Mouse (Mus musculus): ENCODE data around the gene Sprr4. TPM values are rescaled to one million over a fixed set of nuclear protein-coding genes. Genes with fewer than 3 reads are reported as not detected.
"Not testable (repeated sequence)": the region's sequence is repeated elsewhere in the genome, so short reads cannot be mapped to it uniquely, and the experiment has no call there.

Gene Sprr4
- polyA plus RNA-seq (2015; fragmentation: Nextera tagmentation; extraction: Ambion mirVana), result not detected in 2 replicates

DNA sequence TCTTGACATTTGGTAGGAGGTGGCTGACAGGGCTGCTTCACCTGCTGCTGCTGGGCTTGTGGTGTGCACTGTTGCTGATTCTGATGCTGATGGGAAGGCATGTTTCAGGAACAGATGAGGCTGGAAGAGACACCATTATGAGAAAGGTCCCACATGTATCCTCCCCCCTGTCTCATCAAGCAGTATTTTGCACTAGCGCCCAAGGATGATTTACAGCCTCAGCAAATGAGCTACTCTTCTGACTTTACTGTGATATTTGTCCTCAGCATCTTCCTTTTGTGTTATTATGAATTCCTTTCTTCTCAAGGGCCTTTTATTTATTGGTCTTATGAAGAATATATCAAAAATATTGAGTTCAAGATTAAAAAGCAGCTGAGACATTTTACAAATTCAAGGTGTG lies at the start of gene Sprr4:
Gene Sprr4, minus strand, starts transcription at position 101 of the 400 bp plus-strand sequence.
- H3K9ac ChIP-seq (ENCODE audit: low read length), result no peak within 1 kb of the TSS
- no peaks in the 10 kb centered on the region for H3K9me3 ChIP-seq (ENCODE audit: control insufficient read depth, low read length)
- H3K36me3 ChIP-seq (ENCODE audit: control insufficient read depth, insufficient read depth, low read length), result no peaks in the 10 kb centered on the region
- WGBS, result 90% methylated on average over 1 of the region's 1 CpGs
- H3K4me1 ChIP-seq (replicated peaks; ENCODE audit: control insufficient read depth, insufficient read depth, low read length), result no peaks in the 10 kb centered on the region
- no peak within 1 kb of the TSS for H3K27ac ChIP-seq (ENCODE audit: low read length)
- H3K4me3 ChIP-seq (ENCODE audit: low read length), result no peak within 1 kb of the TSS
- no peaks in the 10 kb centered on the region for H3K27me3 ChIP-seq (ENCODE audit: control insufficient read depth, insufficient read depth, low read depth, low read length)
- no peak within 1 kb of the TSS for H3K4me2 ChIP-seq (ENCODE audit: low read depth, low read length)
- no peak for ATAC-seq (ENCODE audit: low read depth)

GRCm38 (mm10) chr3:92534411-92534810 lies 34.1 kb upstream of the Sprr4 start, which contains the start of gene 2310046K23Rik:
Gene 2310046K23Rik (minus strand): TSS chr3:92534511.
- Histone ChIP-seq H3K4me2 (ENCODE audit: low read depth, low read length) (no peak within 1 kb of the TSS), H3K4me1 (replicated peaks; ENCODE audit: control insufficient read depth, insufficient read depth, low read length) (no peaks in the 10 kb centered on the region), H3K27me3 (ENCODE audit: control insufficient read depth, insufficient read depth, low read depth, low read length) (no peaks in the 10 kb centered on the region), H3K36me3 (ENCODE audit: control insufficient read depth, insufficient read depth, low read length) (no peaks in the 10 kb centered on the region), H3K27ac (ENCODE audit: low read length) (no peak within 1 kb of the TSS), H3K4me3 (ENCODE audit: low read length) (no peak within 1 kb of the TSS), H3K9me3 (ENCODE audit: control insufficient read depth, low read length) (no peaks in the 10 kb centered on the region), H3K9ac (ENCODE audit: low read length) (no peak within 1 kb of the TSS)
- WGBS, result 84% methylated on average over 3 of the region's 3 CpGs
- no peak for ATAC-seq (ENCODE audit: low read depth)

DNA sequence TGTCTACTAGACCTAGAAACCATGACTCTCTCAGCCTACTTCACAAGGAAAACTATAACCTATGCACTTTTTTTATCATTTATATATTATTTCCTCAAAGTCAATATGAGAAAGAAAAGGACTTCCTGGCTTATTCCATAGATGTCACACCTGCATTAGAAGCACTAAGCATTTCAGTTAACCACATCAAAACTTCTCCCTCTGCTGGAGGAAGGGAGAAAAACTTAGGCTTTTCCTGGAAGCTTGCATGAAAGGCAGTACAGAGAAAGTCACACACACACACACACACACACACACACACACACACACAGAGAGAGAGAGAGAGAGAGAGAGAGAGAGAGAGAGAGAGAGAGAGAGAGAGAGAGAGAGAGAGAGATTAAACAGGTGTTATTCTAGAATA lies 12.0 kb upstream of the Sprr4 start:
- Histone ChIP-seq H3K4me2 (ENCODE audit: low read depth, low read length) (no peak overlapping the region), H3K27me3 (ENCODE audit: control insufficient read depth, insufficient read depth, low read depth, low read length) (no peaks in the 10 kb centered on the region), H3K4me3 (ENCODE audit: low read length) (no peak overlapping the region), H3K36me3 (ENCODE audit: control insufficient read depth, insufficient read depth, low read length) (no peaks in the 10 kb centered on the region), H3K27ac (ENCODE audit: low read length) (no peak overlapping the region), H3K4me1 (replicated peaks; ENCODE audit: control insufficient read depth, insufficient read depth, low read length) (no peaks in the 10 kb centered on the region), H3K9ac (ENCODE audit: low read length) (no peak overlapping the region), H3K9me3 (ENCODE audit: control insufficient read depth, low read length) (no peaks in the 10 kb centered on the region)
- no peak for ATAC-seq (ENCODE audit: low read depth)

DNA sequence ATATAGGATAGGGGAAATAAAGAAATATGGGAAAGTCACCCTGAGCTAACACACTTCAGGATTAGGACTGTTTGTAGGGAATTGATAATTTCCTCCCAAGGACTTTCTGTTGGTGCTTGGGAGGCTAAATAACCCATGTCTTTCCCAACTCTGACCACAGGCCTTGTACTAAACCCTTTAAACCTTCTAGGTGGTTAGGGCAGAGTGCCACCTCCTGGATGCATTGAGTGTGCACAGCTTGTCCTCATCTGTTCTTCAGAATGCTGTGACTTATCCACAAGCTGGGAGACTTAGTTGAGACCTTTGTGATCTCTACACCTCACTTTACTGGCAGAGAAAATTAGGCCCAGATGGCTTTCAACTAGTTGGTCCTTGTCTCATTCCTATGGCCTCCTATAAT lies 10.5 kb upstream of the Sprr4 start:
- peak; percentile 47; the same call in 1 of the 2 replicates for ATAC-seq (ENCODE audit: low read depth)
- no peaks in the 10 kb centered on the region for H3K4me1 ChIP-seq (replicated peaks; ENCODE audit: control insufficient read depth, insufficient read depth, low read length)

DNA sequence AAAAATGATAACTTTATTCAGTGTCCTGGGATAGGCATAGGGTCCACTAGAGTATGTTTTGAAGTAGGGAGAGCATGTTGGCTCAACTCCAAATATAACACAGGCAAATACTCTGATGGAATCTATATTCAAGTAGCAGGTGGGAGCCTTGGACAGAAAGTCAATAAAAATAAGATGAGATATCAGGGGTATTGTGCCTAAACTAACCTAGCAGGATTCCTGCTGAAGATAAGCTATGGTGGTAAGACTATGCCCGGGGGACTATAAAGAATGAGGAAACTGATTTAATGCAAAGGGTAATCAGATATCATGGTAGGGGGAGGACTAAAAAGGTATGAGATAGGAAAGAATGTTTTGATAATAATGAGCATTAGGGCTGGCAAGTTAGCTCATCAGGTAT lies 7.9 kb upstream of the Sprr4 start:
- H3K4me1 ChIP-seq (replicated peaks; ENCODE audit: control insufficient read depth, insufficient read depth, low read length), result no peaks in the 10 kb centered on the region
- no peak overlapping the region for H3K4me3 ChIP-seq (ENCODE audit: low read length)
- H3K9me3 ChIP-seq (ENCODE audit: control insufficient read depth, low read length), result no peaks in the 10 kb centered on the region
- WGBS, result 58% methylated on average over 1 of the region's 1 CpGs
- no peak overlapping the region for H3K4me2 ChIP-seq (ENCODE audit: low read depth, low read length)
- H3K27me3 ChIP-seq (ENCODE audit: control insufficient read depth, insufficient read depth, low read depth, low read length), result no peaks in the 10 kb centered on the region
- H3K27ac ChIP-seq (ENCODE audit: low read length), result no peak overlapping the region
- H3K36me3 ChIP-seq (ENCODE audit: control insufficient read depth, insufficient read depth, low read length), result no peaks in the 10 kb centered on the region
- H3K9ac ChIP-seq (ENCODE audit: low read length), result no peak overlapping the region
- ATAC-seq (ENCODE audit: low read depth), result no peak

More for the DNA sequence above, 10.5 kb upstream of the Sprr4 start:
- H3K27me3 ChIP-seq (ENCODE audit: control insufficient read depth, insufficient read depth, low read depth, low read length), result no peaks in the 10 kb centered on the region
- H3K36me3 ChIP-seq (ENCODE audit: control insufficient read depth, insufficient read depth, low read length), result no peaks in the 10 kb centered on the region
- no peak overlapping the region for H3K9ac ChIP-seq (ENCODE audit: low read length)
- no peak overlapping the region for H3K4me3 ChIP-seq (ENCODE audit: low read length)
- no peak overlapping the region for H3K27ac ChIP-seq (ENCODE audit: low read length)
- H3K9me3 ChIP-seq (ENCODE audit: control insufficient read depth, low read length), result no peaks in the 10 kb centered on the region
- no peak overlapping the region for H3K4me2 ChIP-seq (ENCODE audit: low read depth, low read length)

GRCm38 (mm10) chr3:92503528-92503927 lies 3.2 kb upstream of the Sprr4 start:
- Histone ChIP-seq H3K9ac (ENCODE audit: low read length) (no peak overlapping the region), H3K4me2 (ENCODE audit: low read depth, low read length) (no peak overlapping the region), H3K4me1 (replicated peaks; ENCODE audit: control insufficient read depth, insufficient read depth, low read length) (no peaks in the 10 kb centered on the region), H3K9me3 (ENCODE audit: control insufficient read depth, low read length) (no peaks in the 10 kb centered on the region), H3K4me3 (ENCODE audit: low read length) (no peak overlapping the region), H3K27ac (ENCODE audit: low read length) (no peak overlapping the region), H3K27me3 (ENCODE audit: control insufficient read depth, insufficient read depth, low read depth, low read length) (no peaks in the 10 kb centered on the region), H3K36me3 (ENCODE audit: control insufficient read depth, insufficient read depth, low read length) (no peaks in the 10 kb centered on the region)
- ATAC-seq (ENCODE audit: low read depth), result no peak

- not testable (repeated sequence) for H3K4me3 ChIP-seq (ENCODE audit: low read length)
Measured at GRCm38 (mm10) chr3:92490262-92490661, 10.0 kb downstream of the Sprr4 start.

DNA sequence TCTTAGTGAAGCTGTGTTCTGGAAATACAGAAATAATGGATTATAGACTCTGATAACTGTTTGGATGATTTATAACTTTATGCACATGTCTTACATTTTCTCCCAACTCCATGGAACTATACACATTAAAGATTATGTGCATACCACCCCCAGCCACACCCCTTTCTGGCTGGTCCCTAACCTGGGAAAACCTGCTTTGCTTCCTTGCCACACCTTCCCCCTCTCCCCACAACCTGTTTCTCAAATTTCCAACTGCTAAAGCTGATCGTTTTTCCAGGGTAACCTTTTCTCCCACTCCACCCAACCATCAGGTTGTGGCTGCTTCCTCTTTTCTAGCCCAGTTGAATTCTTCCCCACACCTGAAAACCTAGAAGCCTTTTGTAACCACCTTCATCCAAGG lies 14.0 kb downstream of the Sprr4 start:
- 27% methylated on average over 1 of the region's 1 CpGs for WGBS
- H3K36me3 ChIP-seq (ENCODE audit: control insufficient read depth, insufficient read depth, low read length), result no peaks in the 10 kb centered on the region
- no peaks in the 10 kb centered on the region for H3K9me3 ChIP-seq (ENCODE audit: control insufficient read depth, low read length)
- H3K27me3 ChIP-seq (ENCODE audit: control insufficient read depth, insufficient read depth, low read depth, low read length), result no peaks in the 10 kb centered on the region
- H3K4me2 ChIP-seq (ENCODE audit: low read depth, low read length), result no peak overlapping the region
- ATAC-seq (ENCODE audit: low read depth), result peak; percentile 83
- 0 out of 2 replicates have a peak overlapping the region, but pooled peaks have one; percentile 10 for H3K27ac ChIP-seq (ENCODE audit: low read length)
- no peaks in the 10 kb centered on the region for H3K4me1 ChIP-seq (replicated peaks; ENCODE audit: control insufficient read depth, insufficient read depth, low read length)
- H3K9ac ChIP-seq (ENCODE audit: low read length), result no peak overlapping the region
- no peak overlapping the region for H3K4me3 ChIP-seq (ENCODE audit: low read length)

More at GRCm38 (mm10) chr3:92490262-92490661, 10.0 kb downstream of the Sprr4 start:
- not testable (repeated sequence) for H3K9me3 ChIP-seq (ENCODE audit: control insufficient read depth, low read length); ATAC-seq (ENCODE audit: low read depth); H3K9ac ChIP-seq (ENCODE audit: low read length); H3K4me1 ChIP-seq (replicated peaks; ENCODE audit: control insufficient read depth, insufficient read depth, low read length); H3K4me2 ChIP-seq (ENCODE audit: low read depth, low read length); H3K36me3 ChIP-seq (ENCODE audit: control insufficient read depth, insufficient read depth, low read length); H3K27me3 ChIP-seq (ENCODE audit: control insufficient read depth, insufficient read depth, low read depth, low read length); H3K27ac ChIP-seq (ENCODE audit: low read length)

DNA sequence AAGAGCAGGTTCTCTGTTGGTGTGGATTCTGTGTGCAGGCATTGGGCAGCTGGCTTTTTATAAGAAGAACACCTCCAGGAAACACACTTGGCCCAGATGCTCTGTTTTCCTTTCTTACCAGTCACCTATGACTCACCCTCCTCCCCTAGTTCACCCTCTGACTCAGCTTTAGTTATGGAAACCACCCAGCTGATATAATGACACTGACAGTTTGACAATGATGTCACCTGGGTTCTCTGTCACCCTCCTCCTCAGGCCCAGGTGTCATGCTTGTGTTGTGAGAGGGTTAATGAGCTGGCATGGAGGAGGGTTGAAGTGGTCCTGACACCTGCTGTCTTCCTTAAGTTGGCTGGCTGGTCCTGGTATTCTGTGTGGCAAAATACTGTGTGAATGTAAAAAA lies 14.4 kb downstream of the Sprr4 start, which contains the start of gene Sprr1a:
Gene Sprr1a, minus strand, starts transcription at position 33 of the 400 bp plus-strand sequence.
- H3K4me3 ChIP-seq (ENCODE audit: low read length), result no peak within 1 kb of the TSS
- H3K4me1 ChIP-seq (replicated peaks; ENCODE audit: control insufficient read depth, insufficient read depth, low read length), result no peaks in the 10 kb centered on the region
- no peaks in the 10 kb centered on the region for H3K36me3 ChIP-seq (ENCODE audit: control insufficient read depth, insufficient read depth, low read length)
- H3K27me3 ChIP-seq (ENCODE audit: control insufficient read depth, insufficient read depth, low read depth, low read length), result no peaks in the 10 kb centered on the region
- H3K9me3 ChIP-seq (ENCODE audit: control insufficient read depth, low read length), result no peaks in the 10 kb centered on the region
- no peak within 1 kb of the TSS for H3K9ac ChIP-seq (ENCODE audit: low read length)
- no peak for ATAC-seq (ENCODE audit: low read depth)
- H3K27ac ChIP-seq (ENCODE audit: low read length), result 0 out of 2 replicates have a peak within 1 kb of the TSS, but pooled peaks have one; percentile 10
- no peak within 1 kb of the TSS for H3K4me2 ChIP-seq (ENCODE audit: low read depth, low read length)

- H3K27ac ChIP-seq (ENCODE audit: low read length); H3K4me2 ChIP-seq (ENCODE audit: low read depth, low read length); H3K27me3 ChIP-seq (ENCODE audit: control insufficient read depth, insufficient read depth, low read depth, low read length); H3K9ac ChIP-seq (ENCODE audit: low read length); H3K36me3 ChIP-seq (ENCODE audit: control insufficient read depth, insufficient read depth, low read length); ATAC-seq (ENCODE audit: low read depth); H3K4me3 ChIP-seq (ENCODE audit: low read length); H3K4me1 ChIP-seq (replicated peaks; ENCODE audit: control insufficient read depth, insufficient read depth, low read length); H3K9me3 ChIP-seq (ENCODE audit: control insufficient read depth, low read length): not testable (repeated sequence)
Measured at GRCm38 (mm10) chr3:92481249-92481648, 19.0 kb downstream of the Sprr4 start.

Measured in lung, embryonic 16.5 days (tissue).